Mouse (Mus musculus): ENCODE measurements around the gene Syt12.

- TF ChIP-seq CTCF (IDR thresholded peaks at IDR 0.05; ENCODE audit: insufficient read depth, low read length) (no peak), POLR2A (IDR thresholded peaks at IDR 0.05; ENCODE audit: borderline replicate concordance, extremely low read depth, low read depth, low read length) (no peak)
Measured at GRCm38 (mm10) chr19:4434999-4435398, 42.2 kb downstream of the Syt12 start.
